13 mouse cellular contexts compared by ENCODE assay signal in the genomic region with DNA sequence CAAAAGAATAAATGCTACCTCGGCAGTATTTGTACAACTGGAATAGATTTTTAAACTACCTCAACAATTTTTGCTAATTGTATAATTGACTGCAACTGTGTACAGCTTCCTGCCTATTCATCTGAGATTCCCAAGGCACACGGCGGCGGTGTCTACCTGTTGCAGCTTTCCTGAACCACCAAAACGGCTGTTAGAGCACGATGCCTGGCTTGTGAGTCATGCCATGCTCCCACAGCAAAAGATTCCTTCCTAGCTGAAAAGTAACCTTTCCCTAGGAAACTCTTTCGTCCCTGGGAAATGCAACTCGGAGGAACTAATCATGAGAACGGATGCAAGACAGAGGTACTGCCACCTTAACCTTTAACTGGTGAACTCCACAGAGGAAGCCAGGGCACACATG. TPM values are rescaled to one million over a fixed set of nuclear protein-coding genes. Genes with fewer than 3 reads are reported as not detected.
DNase-seq lines count a peak whose midpoint lies in the region; ATAC-seq and TF ChIP-seq lines count a peak whose summit lies in the region.
"Had no signal": no experiment of that assay in that cellular context is flagged by ENCODE, and none has a peak within 500 bp of the region (broad histone marks: within the 10 kb centered on the region; RNA-seq: fewer than 3 reads in every experiment).

No protein-coding gene starts in this region.

- H3K27me3 ChIP-seq in lung, embryonic 14.5 days (ENCODE audit: insufficient read depth, low read length): no peaks in the 10 kb centered on the region
- peaks cover 6% of the 10 kb centered on the region; the same call in 1 of the 2 replicates for H3K27me3 ChIP-seq in embryonic facial prominence, embryonic 14.5 days (replicated peaks; ENCODE audit: control insufficient read depth, insufficient read depth, low read length)
- H3K27me3 ChIP-seq in kidney, embryonic 16.5 days (ENCODE audit: insufficient read depth, low read length): no peaks in the 10 kb centered on the region
- H3K27me3 ChIP-seq: kidney, embryonic 15.5 days had no signal

- no peaks in the 10 kb centered on the region for H3K9me3 ChIP-seq in lung, embryonic 14.5 days (ENCODE audit: low read depth, low read length)
- H3K9me3 ChIP-seq in embryonic facial prominence, embryonic 14.5 days (ENCODE audit: control insufficient read depth, low read length): no peaks in the 10 kb centered on the region
- H3K9me3 ChIP-seq in kidney, embryonic 16.5 days (ENCODE audit: low read length): no peaks in the 10 kb centered on the region
- H3K9me3 ChIP-seq: kidney, embryonic 15.5 days had no signal

- H3K4me3 ChIP-seq in lung, embryonic 14.5 days (ENCODE audit: low read depth, low read length): no peak overlapping the region
- H3K4me3 ChIP-seq in lung, adult 2 months (replicated peaks; ENCODE audit: extremely low read depth, low read depth, low read length): no peak overlapping the region
- no peak overlapping the region for H3K4me3 ChIP-seq in embryonic facial prominence, embryonic 14.5 days (ENCODE audit: low read depth, low read length)
- no peak overlapping the region for H3K4me3 ChIP-seq in kidney, embryonic 16.5 days (ENCODE audit: low read length)
- H3K4me3 ChIP-seq: kidney, embryonic 15.5 days had no signal

- H3K9ac ChIP-seq in lung, embryonic 14.5 days: no peak overlapping the region
- H3K9ac ChIP-seq in embryonic facial prominence, embryonic 14.5 days (ENCODE audit: low read depth, low read length): no peak overlapping the region
- no peak overlapping the region for H3K9ac ChIP-seq in kidney, embryonic 16.5 days (replicated peaks; ENCODE audit: low read length)
- H3K9ac ChIP-seq: kidney, embryonic 15.5 days had no signal

- no peaks in the 10 kb centered on the region for H3K36me3 ChIP-seq in lung, embryonic 14.5 days (ENCODE audit: insufficient read depth)
- no peaks in the 10 kb centered on the region for H3K36me3 ChIP-seq in embryonic facial prominence, embryonic 14.5 days (ENCODE audit: control insufficient read depth, insufficient read depth, low read length)
- H3K36me3 ChIP-seq in kidney, embryonic 16.5 days (ENCODE audit: insufficient read depth, low read length): no peaks in the 10 kb centered on the region
- H3K36me3 ChIP-seq: kidney, embryonic 15.5 days had no signal

- DNase-seq in CD4-positive, CD25-positive, alpha-beta regulatory T cell, adult 2 months (ENCODE audit: low read depth, low spot score): peak; percentile 26
- no peak for DNase-seq in lung, embryonic 14.5 days
- no peak for DNase-seq in lung, adult 2 months
- no peak for DNase-seq in embryonic facial prominence, embryonic 14.5 days (ENCODE audit: low spot score)
- peak; percentile 19 for DNase-seq in large intestine, adult 2 months (ENCODE audit: low read depth, low spot score)
- no peak for DNase-seq in adrenal gland, postnatal 25 days
- DNase-seq: adrenal gland, postnatal 36 days; heart, postnatal 36 days; liver had no signal

- no peak for TF ChIP-seq CTCF in lung, embryonic 14.5 days (IDR thresholded peaks at IDR 0.05; ENCODE audit: low read depth)
- TF ChIP-seq CTCF in lung, adult 2 months (IDR thresholded peaks at IDR 0.05; ENCODE audit: insufficient read depth, low read length): no peak

- ATAC-seq in CD4-positive, CD25-positive, alpha-beta regulatory T cell, adult 4 months: no peak
- ATAC-seq in lung, embryonic 14.5 days (ENCODE audit: insufficient read depth): no peak
- ATAC-seq in embryonic facial prominence, embryonic 14.5 days (ENCODE audit: low read depth): no peak
- no peak for ATAC-seq in kidney, embryonic 16.5 days (ENCODE audit: low FRiP score, low TSS enrichment)
- ATAC-seq: lung, postnatal 0 days had no signal

- WGBS in lung, embryonic 14.5 days: 69% methylated on average over 9 of the region's 9 CpGs
- 88% methylated on average over 9 of the region's 9 CpGs for WGBS in lung, adult 2 months
- 35% methylated on average over 9 of the region's 9 CpGs for WGBS in embryonic facial prominence, embryonic 14.5 days
- 35% methylated on average over 9 of the region's 9 CpGs for WGBS in large intestine, adult 2 months
- 72% methylated on average over 9 of the region's 9 CpGs for WGBS in kidney, embryonic 16.5 days

- H3K4me2 ChIP-seq in lung, embryonic 14.5 days: peak overlapping the region; percentile 10; the same call in 1 of the 2 replicates
- H3K4me2 ChIP-seq in embryonic facial prominence, embryonic 14.5 days (ENCODE audit: low read depth, low read length): peak overlapping the region; percentile 33
- no peak overlapping the region for H3K4me2 ChIP-seq in kidney, embryonic 16.5 days (replicated peaks; ENCODE audit: low read depth, low read length)

- peaks cover 33% of the 10 kb centered on the region for H3K4me1 ChIP-seq in lung, embryonic 14.5 days (ENCODE audit: insufficient read depth)
- H3K4me1 ChIP-seq in lung, adult 2 months (ENCODE audit: control insufficient read depth, insufficient read depth, low read length): no peaks in the 10 kb centered on the region
- H3K4me1 ChIP-seq in embryonic facial prominence, embryonic 14.5 days (ENCODE audit: control insufficient read depth, insufficient read depth, low read length): peaks cover 85% of the 10 kb centered on the region
- peaks cover 73% of the 10 kb centered on the region for H3K4me1 ChIP-seq in kidney, embryonic 16.5 days (ENCODE audit: insufficient read depth, low read length)

- no peak overlapping the region for H3K27ac ChIP-seq in lung, embryonic 14.5 days (ENCODE audit: low read depth)
- H3K27ac ChIP-seq in embryonic facial prominence, embryonic 14.5 days (replicated peaks; ENCODE audit: low read depth, low read length): no peak overlapping the region
- no peak overlapping the region for H3K27ac ChIP-seq in kidney, embryonic 16.5 days (ENCODE audit: low read length)

- no peak for TF ChIP-seq POLR2A in lung, adult 2 months (IDR thresholded peaks at IDR 0.05; ENCODE audit: borderline replicate concordance, extremely low read depth, low read depth, low read length)

RNA-seq across cellular contexts. Expression of gene Lrig1, which starts 6.9 kb away (rescaled TPM):
- polyA plus RNA-seq in CD4-positive, CD25-positive, alpha-beta regulatory T cell, adult 4 months (2017; shearing (Covaris generic)): 10 to 100 TPM; 30.8 to 38.6 TPM
- 11.5 and 13.5 TPM in 2 replicates for polyA plus RNA-seq in lung, embryonic 14.5 days (2014; fragmentation: Nextera tagmentation; extraction: Ambion mirVana)
- polyA plus RNA-seq in lung, adult 2 months (2012; rRNA removed): 18.7 and 22.9 TPM in 2 replicates
- 32.6 and 38.4 TPM in 2 replicates for polyA plus RNA-seq in embryonic facial prominence, embryonic 14.5 days (2014; fragmentation: Nextera tagmentation; extraction: Ambion mirVana)
- 35.5 and 44.5 TPM in 2 replicates for polyA plus RNA-seq in large intestine, adult 2 months (2012; rRNA removed)
- 9.4 and 14.4 TPM in 2 replicates for total RNA-seq in adrenal gland, postnatal 25 days (2021)
- 6.3 and 7.4 TPM in 2 replicates for polyA plus RNA-seq in kidney, embryonic 16.5 days (2015; fragmentation: Nextera tagmentation; extraction: Ambion mirVana)

Comparison
In these comparisons a context has a peak if more than half of its experiments do, and no peak if none do; other contexts are left out.
1. DNase-seq: peak in CD4-positive, CD25-positive, alpha-beta regulatory T cell, adult 2 months (single experiment) and large intestine, adult 2 months (single experiment); none in lung, embryonic 14.5 days (single experiment), lung, adult 2 months (single experiment), embryonic facial prominence, embryonic 14.5 days (single experiment) and adrenal gland, postnatal 25 days (single experiment).